Mouse (Mus musculus) liver, embryonic 11.5 days (tissue): ENCODE measurements at regions not wholly inside any gene's neighbourhood (a gene's known extent, or its start where the extent isn't known, plus 50 kb on each side); places are given as distances from the start of the nearest gene placed in this dataset.
A peak's percentile ranks its signal among the peaks of the same experiment; 100 is the strongest.

Source experiments
- ATAC-seq: fragments of 200-750 bp; cut with Nextera tagmentation; replicated peaks from 2 replicates; pipeline ENCODE4 v1.8.0; 2017; ENCODE audit warnings: moderate number of reproducible peaks, mild to moderate bottlenecking, moderate TSS enrichment, moderate library complexity; ENCODE audit not compliant: low FRiP score
- DNase-seq: peaks from one replicate; pipeline ENCODE4 v3.0.0-alpha.2; 2017; ENCODE audit warnings: low spot score
- H3K27ac ChIP-seq: fragments of 300-500 bp; sonication (generic); 2 replicates; pipeline ENCODE4 v1.5.1; 2014; ENCODE audit warnings: mild to moderate bottlenecking, low read depth, low read length, control low read depth
- H3K27me3 ChIP-seq: fragments of 300-500 bp; sonication (generic); replicated peaks from 2 replicates; pipeline ENCODE4 v1.6.1; 2014; ENCODE audit warnings: low read length, mixed read lengths; ENCODE audit not compliant: control insufficient read depth, insufficient read depth
- H3K36me3 ChIP-seq: fragments of 300-500 bp; sonication (generic); 2 replicates; pipeline ENCODE4 v1.6.1; 2014; ENCODE audit warnings: mild to moderate bottlenecking, low read length, moderate library complexity, mixed read lengths; ENCODE audit not compliant: control insufficient read depth, insufficient read depth
- H3K4me1 ChIP-seq: fragments of 300-500 bp; sonication (generic); replicated peaks from 2 replicates; pipeline ENCODE4 v1.6.1; 2014; ENCODE audit warnings: low read length, mixed read lengths; ENCODE audit not compliant: control insufficient read depth, insufficient read depth
- H3K4me2 ChIP-seq: fragments of 300-500 bp; sonication (generic); 2 replicates; pipeline ENCODE4 v1.6.1; 2014; ENCODE audit warnings: mild to moderate bottlenecking, control low read depth, moderate library complexity
- H3K4me3 ChIP-seq: fragments of 300-500 bp; sonication (generic); 2 replicates; pipeline ENCODE4 v1.5.1; 2014; ENCODE audit warnings: low read depth, low read length, control low read depth
- H3K9ac ChIP-seq: fragments of 300-500 bp; sonication (generic); 2 replicates; pipeline ENCODE4 v1.6.1; 2014; ENCODE audit warnings: low read depth, low read length, control low read depth
- H3K9me3 ChIP-seq: fragments of 300-500 bp; sonication (generic); 2 replicates; pipeline ENCODE4 v1.6.1; 2016; ENCODE audit warnings: low read length, inconsistent platforms, mixed read lengths; ENCODE audit not compliant: control insufficient read depth
- WGBS: fragments of 180-500 bp; shearing (Covaris S2); extraction: QIAGEN DNeasy Blood & Tissue Kit; methylation state at CpG from one replicate; pipeline ENCODE4 v1.1.7; 2014; 5-methylcytosine and 5-hydroxymethylcytosine counted together

DNA sequence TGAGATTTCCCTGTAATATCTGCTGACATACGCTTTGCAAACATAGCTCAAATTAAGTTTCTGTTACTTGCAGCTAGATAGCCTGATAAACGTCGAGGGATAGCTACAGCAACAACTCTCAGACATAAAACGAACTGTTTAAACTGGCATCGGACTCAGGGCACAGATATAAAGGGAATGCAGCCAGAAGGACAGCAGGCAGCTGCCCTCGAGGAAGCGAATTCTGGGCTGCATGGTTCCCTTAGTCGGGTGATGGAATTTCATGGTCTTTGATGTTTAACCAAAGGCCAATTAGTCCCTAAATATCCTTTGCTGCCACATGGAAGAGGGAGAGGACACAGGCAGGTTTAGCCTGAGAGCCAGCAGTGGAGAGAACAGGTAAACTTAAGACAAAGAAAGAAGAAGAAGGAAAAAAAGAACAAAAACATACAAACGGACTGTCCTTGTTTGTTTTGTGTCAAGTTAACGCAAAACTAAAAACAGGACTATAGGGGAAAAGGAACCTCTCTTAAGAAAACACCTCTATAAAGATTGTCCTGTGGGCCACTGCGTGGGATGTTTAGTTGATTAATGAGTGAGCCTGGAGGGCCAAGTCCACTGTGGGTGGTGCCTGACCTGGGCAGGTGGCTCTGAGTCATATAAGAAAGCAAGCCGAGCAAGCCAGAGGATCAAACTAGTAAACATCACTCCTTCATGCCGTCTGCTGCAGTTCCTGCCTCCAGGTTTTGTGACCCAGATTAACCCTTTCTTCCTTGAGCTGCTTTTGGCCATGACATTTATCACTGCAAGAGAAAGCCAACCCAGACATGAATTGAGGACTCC is 255.5 kb downstream of the Gm4791 start:
- DNase-seq (no peak), ATAC-seq (no peak)

DNA sequence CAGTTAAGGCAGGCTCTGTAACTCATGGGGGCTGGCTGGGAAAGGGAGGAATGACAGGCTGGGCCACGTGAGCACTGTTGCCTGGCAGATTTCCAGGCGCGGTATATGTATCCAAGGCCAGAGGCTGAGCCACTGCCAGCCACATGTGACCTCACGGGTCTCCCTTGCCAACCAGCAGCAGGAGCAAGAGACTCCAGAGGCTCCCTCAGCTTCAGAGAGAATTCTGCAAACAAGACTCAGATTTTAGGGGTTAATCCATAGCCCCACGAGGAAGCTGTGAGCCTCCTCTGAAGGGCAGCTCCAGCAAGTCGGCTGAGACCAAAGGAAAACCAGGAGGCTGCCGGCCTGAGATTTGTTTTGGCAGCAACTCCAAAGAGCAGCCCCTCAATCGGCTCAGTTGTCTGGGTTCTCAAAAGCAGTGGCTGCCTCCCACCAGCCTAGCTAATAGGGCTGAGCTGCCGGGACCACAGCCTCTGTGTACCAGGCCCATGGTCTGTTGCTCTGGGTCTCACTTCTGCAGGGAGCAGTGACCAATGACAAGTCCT is 264.0 kb upstream of the Cadm1 start:
- Histone ChIP-seq H3K4me1 (no peaks in the 10 kb centered on the region), H3K4me3 (no peak overlapping the region), H3K27ac (no peak overlapping the region), H3K9me3 (no peaks in the 10 kb centered on the region), H3K9ac (no peak overlapping the region), H3K36me3 (no peaks in the 10 kb centered on the region), H3K27me3 (no peaks in the 10 kb centered on the region), H3K4me2 (no peak overlapping the region)
- ATAC-seq (no peak), DNase-seq (no peak)
- 64% methylated on average over 9 of the region's 9 CpGs for WGBS

More for the DNA sequence above, 255.5 kb downstream of the Gm4791 start:
- Histone ChIP-seq H3K4me1 (no peaks in the 10 kb centered on the region), H3K36me3 (no peaks in the 10 kb centered on the region), H3K27ac (no peak overlapping the region), H3K9ac (no peak overlapping the region), H3K27me3 (no peaks in the 10 kb centered on the region), H3K4me3 (no peak overlapping the region), H3K4me2 (no peak overlapping the region), H3K9me3 (no peaks in the 10 kb centered on the region)
- 65% methylated on average over 13 of the region's 13 CpGs for WGBS

DNA sequence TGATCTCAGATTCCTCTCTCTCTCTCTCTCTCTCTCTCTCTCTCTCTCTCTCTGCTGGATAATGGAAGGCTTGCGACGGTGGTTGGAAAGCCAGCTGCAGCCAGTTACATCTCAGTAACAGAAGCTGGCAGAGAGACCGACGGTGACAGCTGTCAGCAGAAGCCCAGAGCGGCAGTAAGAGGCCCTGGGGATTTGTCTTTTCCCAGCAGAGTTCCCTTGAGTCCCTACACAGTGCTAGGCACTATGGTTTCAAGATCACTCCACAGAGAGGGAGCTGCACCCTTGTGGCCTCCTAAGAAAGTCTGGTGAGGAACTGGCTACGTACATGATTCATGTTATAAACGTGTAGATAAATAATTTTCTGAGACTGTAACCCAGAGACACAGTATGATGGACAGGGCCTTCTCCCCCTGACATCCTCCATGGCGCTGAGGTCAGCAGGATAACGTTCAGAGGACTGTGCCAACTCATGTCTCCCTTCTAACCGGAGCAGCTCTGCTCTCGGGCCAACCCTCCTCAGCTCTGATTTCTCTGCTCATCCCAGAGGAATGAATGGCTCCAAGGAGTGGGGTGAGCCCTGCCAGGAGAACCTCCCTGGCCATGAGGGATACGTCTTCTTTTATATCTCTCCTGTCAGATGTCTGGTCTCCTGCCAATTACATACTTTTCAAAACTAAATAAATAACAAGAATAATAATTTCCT is 253.5 kb upstream of the Cadm1 start:
- Histone ChIP-seq H3K27me3 (no peaks in the 10 kb centered on the region), H3K36me3 (no peaks in the 10 kb centered on the region), H3K9me3 (no peaks in the 10 kb centered on the region), H3K27ac (no peak overlapping the region), H3K4me2 (no peak overlapping the region), H3K4me1 (0 out of 2 replicates have a peak, but pooled peaks cover 2% of the 10 kb centered on the region), H3K9ac (no peak overlapping the region), H3K4me3 (no peak overlapping the region)
- no peak for DNase-seq
- ATAC-seq, result no peak
- 58% methylated on average over 12 of the region's 12 CpGs for WGBS

DNA sequence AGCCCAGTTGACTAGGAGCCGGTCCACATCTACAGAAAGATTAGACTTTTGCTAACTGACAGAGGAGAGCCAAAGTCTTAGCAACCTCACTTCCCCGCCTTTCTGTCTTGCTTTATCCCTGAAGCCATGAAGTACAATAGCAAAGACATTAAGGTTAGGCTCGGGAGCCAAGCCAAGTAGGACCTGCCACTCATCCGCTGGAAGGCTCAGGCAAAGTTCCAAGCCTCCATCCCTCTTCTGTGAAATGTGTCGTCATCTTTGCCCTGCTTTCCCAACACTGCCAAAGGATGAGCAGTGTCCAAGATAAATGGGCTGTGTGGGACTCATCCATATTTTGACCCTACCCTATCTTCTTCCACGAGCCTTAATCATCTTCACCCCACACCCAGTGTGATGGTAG is 250.6 kb upstream of the Cadm1 start:
- no peak for ATAC-seq
- WGBS, result 67% methylated on average over 6 of the region's 6 CpGs
- no peak overlapping the region for H3K4me3 ChIP-seq

DNA sequence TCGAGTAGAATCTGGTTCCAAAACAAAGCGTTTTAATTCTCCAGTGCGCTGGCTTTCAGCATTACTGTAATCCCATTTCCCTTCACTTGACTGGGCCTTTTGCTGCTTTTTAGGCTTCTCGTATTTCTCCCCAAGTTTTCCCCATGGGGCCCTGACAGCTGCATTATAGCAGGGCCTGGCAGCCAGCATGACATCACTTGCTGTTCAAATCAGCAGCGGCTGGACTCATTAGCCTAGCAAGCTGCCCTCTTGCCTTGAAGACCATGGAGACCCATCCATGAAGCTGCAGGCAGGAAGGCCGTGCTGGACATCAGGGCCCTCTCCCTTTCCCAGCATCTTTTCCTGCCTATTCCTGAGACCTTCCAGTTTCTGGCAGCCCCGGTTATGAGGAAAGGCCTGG is 249.8 kb upstream of the Cadm1 start:
- H3K27me3 ChIP-seq, result no peaks in the 10 kb centered on the region
- no peaks in the 10 kb centered on the region for H3K36me3 ChIP-seq
- DNase-seq (no peak), ATAC-seq (no peak)
- H3K4me3 ChIP-seq, result no peak overlapping the region
- H3K9ac ChIP-seq, result no peak overlapping the region
- H3K4me2 ChIP-seq, result no peak overlapping the region
- no peak overlapping the region for H3K27ac ChIP-seq
- 0 out of 2 replicates have a peak, but pooled peaks cover 2% of the 10 kb centered on the region for H3K4me1 ChIP-seq
- WGBS, result 60% methylated on average over 7 of the region's 7 CpGs
- no peaks in the 10 kb centered on the region for H3K9me3 ChIP-seq

More for the DNA sequence above, 250.6 kb upstream of the Cadm1 start:
- no peak overlapping the region for H3K9ac ChIP-seq
- DNase-seq, result no peak
- H3K9me3 ChIP-seq, result no peaks in the 10 kb centered on the region
- H3K4me1 ChIP-seq, result 0 out of 2 replicates have a peak, but pooled peaks cover 2% of the 10 kb centered on the region
- no peak overlapping the region for H3K27ac ChIP-seq
- H3K36me3 ChIP-seq, result no peaks in the 10 kb centered on the region
- H3K27me3 ChIP-seq, result no peaks in the 10 kb centered on the region
- H3K4me2 ChIP-seq, result no peak overlapping the region

DNA sequence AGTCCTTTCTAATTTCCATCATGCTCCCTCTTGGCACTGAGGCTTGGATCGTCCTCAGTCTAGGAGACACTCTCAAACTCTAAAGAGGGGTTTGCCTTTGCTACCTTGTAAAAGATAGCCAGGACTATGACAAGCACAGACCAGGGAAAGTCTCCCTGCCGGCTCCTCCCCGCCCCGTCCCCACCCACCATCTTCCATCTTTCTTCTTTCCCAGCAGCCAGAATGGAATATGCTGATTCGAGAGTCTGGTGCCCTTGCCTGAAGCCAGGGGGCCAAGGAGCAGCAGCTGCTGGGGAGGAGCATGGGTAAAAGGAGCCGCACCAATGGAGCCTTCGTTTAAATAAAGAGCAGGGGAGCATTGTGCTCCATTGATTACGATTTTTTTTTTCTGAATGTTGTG is 249.4 kb upstream of the Cadm1 start:
- 63% methylated on average over 8 of the region's 8 CpGs for WGBS
- Histone ChIP-seq H3K27ac (no peak overlapping the region), H3K9ac (no peak overlapping the region), H3K4me1 (0 out of 2 replicates have a peak, but pooled peaks cover 2% of the 10 kb centered on the region), H3K36me3 (no peaks in the 10 kb centered on the region), H3K4me3 (no peak overlapping the region), H3K4me2 (no peak overlapping the region), H3K27me3 (no peaks in the 10 kb centered on the region), H3K9me3 (no peaks in the 10 kb centered on the region)
- no peak for ATAC-seq
- DNase-seq, result no peak

DNA sequence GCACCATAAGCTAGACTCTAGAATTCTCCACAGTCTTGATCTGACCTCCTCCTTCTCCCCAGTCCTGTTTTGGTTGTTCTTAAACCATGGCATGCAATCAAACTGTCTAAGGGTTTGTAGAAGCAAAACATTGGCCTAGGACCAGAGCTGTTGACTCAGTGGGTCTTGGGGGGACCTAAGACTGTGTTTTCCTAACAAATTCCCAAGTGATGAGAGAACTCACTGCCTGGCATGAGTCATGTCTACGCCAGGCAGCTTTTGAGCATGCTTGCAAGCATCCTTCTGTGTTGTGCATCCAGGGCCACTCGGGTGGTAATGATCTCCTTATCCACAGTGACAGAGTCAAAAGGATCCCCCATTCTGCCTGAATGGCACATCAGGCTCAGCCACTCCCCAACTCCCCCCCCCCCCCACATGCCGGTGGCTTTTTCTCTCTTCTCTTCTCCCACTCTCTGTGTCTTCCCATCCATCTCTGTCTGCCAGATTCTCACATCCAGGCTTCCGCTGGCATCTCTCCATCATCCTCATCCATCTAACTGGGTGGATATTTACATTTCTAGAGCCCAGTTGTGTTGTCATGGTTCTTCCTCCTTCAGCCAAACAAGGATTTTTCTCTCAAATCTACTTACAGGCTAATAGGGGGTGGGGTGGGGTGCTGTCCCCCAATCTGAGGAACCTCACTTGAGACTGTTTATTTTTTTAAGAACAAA is 246.1 kb upstream of the Cadm1 start:
- H3K9me3 ChIP-seq, result no peaks in the 10 kb centered on the region
- no peak overlapping the region for H3K27ac ChIP-seq
- no peak overlapping the region for H3K4me2 ChIP-seq
- ATAC-seq (no peak), DNase-seq (no peak)
- no peak overlapping the region for H3K4me3 ChIP-seq
- no peaks in the 10 kb centered on the region for H3K4me1 ChIP-seq
- no peaks in the 10 kb centered on the region for H3K27me3 ChIP-seq
- 77% methylated on average over 4 of the region's 4 CpGs for WGBS
- no peaks in the 10 kb centered on the region for H3K36me3 ChIP-seq
- H3K9ac ChIP-seq, result no peak overlapping the region

DNA sequence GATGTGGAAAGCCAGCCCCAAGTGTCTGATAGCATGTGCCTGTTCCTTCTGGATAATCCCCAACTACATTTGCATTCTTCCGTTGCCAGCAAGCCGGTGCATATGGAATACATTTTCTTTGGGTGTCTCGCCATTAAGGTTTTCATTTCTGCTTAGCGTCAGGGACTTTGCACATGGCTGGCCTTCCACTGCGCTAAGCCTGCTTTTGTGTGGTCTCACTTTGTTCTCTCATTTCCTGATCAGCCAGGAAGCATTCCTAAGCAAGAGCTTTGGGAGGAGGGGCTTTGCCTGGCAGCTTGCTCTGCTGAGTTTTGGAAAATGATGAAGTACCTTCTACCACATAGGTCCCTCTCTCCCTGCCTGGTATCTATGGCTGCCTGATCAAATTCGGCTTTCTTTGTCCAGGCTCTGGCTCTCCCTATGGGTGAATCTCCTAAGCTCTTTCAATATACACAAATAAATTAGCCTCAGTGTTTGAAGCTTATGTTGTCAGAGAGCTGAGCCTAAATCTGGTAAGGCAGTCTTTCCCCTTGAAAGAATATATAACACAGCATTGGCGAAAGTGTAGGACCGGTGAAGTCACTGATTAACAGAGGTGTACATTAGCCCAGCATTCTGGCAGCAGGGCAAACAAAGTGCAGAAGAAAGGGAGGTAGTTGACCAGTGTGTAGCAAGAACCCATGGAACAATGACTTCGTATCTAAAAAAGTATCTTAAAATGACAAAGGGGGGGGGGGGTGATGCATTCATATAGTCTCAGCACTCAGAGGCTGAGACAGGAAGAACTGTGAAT is 242.8 kb upstream of the Cadm1 start:
- Histone ChIP-seq H3K4me2 (no peak overlapping the region), H3K9ac (no peak overlapping the region), H3K4me1 (no peaks in the 10 kb centered on the region), H3K9me3 (no peaks in the 10 kb centered on the region), H3K27ac (peak overlapping the region; percentile 39; the same call in 1 of the 2 replicates), H3K27me3 (no peaks in the 10 kb centered on the region), H3K4me3 (no peak overlapping the region), H3K36me3 (no peaks in the 10 kb centered on the region)
- ATAC-seq (no peak), DNase-seq (no peak)
- 62% methylated on average over 9 of the region's 9 CpGs for WGBS
